Mouse (Mus musculus): ENCODE results near the gene Acad10. TPM values are rescaled to one million over a fixed set of nuclear protein-coding genes. Genes with fewer than 3 reads are reported as not detected.

Gene Acad10
- total RNA-seq, 2 experiments from 2014 or later, result 7.1 to 7.8 TPM

DNA sequence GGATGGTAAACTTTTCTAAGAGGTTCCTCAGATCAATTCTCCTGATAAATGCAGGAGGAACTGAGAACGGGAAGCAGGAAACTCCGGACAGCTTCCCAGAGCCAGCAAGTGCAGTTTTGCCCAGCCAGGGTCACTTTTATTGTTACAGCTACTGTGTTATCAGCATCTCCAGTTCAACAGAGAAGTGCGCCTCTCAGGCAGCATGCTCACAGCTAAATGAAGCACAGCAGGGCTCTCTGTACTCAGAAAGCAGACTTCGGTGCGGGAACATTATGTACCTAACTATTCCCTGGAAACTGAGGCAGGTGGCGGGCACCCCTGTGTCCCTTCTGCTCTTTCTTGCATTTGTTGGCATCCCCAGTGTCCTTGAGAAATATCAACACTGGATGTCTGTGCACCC lies 64.1 kb downstream of the Acad10 start:
- DNase-seq, result no peak

DNA sequence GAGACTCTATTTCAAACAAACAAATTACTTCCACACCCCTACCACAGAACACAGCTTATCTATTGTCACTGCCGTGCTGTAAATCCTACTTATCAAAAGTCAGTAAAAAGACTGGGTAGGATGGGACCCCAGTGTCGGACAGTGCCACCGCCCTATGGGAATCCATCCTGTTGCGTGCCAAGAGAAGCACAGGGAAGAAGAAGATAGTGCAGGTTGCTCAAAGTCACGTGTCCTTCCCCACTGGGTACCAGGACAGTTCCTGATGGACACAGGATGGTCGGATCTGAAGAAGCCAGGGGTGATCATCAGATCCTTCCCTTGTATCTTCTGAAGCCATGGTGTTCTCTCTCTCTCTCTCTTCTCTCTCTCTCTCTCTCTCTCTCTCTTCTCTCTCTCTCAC lies 64.6 kb downstream of the Acad10 start:
- DNase-seq, result no peak

DNA sequence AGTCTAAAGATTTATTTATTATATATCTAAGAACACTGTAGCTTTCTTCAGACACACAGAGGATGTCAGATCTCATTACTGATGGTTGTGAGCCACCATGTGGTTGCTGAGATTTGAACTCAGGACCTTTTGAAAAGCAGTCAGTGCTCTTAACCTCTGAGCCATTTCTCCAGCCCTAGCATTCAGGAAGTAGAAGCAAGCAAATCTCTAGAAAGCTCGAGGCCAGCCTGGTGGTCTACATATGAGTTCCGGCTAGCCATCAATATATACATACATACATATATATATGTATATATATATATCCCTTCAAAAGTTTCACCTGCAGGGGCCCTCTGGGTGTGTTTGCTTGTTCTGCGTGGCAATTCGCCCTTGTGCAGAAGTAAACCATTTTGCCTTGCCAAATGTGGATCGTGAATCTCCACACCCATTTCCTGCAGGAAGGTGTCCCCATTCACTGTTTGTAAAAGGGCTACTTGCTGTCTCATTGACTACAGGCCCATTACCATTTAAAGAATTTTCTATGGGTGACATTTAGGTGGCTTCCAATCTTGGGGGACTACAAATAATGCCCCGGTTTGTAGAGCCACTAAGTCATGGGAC lies 65.5 kb downstream of the Acad10 start:
- no peak for DNase-seq

DNA sequence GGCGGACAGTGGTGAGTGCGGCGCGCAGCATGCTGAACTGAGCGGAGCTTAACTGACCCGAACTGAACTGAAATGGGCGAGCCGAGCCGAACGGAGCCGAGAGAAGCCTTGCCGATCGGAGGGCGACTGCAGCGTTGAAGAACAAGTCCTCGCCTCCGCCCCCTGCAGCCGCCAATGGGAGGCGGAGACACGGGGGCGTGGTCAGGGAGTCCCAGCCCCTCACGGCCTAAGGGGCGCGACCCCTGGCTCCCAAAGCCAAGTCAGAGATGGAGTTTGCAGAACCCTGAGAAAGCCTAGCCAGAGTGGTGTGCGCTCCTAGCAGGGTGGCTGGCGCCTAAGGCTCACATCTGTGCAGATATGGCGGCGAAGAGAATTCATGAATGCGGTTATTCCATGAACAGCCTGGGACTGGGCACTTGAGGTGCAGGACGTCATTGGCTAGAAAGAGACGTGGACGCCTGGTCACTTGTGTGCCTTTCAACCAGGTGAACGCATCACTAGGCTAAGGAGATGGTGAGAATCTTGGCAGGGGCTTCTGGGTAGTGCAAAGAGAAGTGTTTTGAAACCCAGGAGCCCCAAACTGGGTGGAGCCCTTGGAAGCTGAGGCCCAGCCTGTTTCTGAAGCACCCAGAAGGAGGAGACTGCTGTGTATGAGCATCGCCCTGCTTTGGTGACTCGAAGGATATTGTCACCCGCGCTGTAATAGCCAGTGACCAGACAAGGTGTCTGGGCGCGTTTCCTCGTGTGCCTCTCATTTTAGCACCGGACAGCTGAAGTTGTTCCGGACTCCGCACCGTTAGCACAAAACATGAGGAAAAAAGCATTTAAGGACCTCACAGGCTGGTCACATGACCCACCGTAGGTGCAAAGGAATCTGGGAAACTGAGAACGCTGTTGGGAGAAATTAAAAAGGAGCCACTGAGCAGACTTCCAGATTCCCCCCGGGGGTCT lies 66.6 kb downstream of the Acad10 start, which contains the start of gene Aldh2:
TSS of gene Aldh2 (minus strand) at position 374 of the 951 bp plus-strand sequence.
- DNase-seq, result peak; percentile 87

DNA sequence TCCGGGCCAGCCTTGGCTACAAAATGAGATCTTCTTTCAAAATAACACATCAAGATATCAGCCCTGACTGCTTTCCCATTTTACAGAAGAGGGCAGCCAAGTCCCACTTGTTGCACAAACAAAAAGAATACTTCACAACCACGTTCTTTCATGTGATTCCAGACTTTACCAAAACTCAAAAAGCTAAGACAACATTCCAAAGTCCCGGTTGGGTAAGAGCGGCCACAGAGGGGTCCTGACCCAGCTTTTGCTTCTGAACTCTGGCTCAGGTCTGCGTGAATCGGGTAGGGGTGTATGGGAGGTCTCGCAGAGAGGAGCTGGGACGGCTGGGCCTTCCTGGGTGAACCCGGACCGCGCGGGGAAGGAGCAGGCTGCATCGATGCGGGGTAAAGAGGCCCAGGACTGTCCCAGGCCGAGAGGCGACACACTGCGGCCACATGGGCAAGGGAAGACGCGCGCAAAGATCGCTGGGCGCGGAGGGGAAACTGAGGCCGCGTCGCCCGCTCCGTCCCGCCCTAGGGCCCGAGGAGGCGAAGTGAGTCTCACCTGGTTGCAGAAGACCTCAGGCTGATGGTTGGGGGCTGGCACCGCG lies 67.4 kb downstream of the Acad10 start:
- DNase-seq, result peak; percentile 31

DNA sequence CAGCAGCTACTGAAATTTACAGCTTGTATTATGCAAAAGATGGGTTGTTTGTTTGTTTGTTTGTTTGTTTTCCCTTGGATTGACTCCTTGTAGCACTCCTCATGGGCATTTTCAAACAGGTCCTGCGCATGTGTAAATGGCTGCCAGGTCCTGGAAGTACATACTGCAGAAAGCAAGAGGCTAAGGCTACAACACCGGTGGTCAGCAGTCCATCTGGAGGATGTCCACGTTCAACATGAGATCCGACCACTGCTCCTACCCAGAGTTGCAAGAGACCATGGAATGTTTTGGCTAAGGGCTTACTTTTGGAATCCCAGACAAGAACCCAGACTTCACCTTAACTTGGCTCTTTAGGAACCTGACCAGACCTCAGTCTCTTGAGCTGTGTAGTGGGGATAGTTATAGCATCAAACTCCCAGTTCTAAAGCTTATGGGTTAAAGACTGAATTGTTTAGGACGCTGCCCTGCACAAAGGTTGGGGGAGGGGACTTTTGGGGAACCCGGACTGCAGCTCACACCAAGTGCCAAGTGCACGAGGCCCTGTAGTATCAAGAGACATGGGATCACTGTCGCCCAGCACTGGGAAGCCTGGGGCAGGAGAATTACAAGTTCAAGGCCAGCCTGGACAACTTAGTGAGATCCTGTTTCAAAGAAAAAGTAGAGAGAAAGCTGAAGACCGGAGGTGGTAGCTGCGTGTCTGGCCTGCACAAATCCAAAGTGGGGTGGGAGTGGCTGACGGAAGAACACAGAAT lies 68.1 kb downstream of the Acad10 start:
- DNase-seq, result no peak

DNA sequence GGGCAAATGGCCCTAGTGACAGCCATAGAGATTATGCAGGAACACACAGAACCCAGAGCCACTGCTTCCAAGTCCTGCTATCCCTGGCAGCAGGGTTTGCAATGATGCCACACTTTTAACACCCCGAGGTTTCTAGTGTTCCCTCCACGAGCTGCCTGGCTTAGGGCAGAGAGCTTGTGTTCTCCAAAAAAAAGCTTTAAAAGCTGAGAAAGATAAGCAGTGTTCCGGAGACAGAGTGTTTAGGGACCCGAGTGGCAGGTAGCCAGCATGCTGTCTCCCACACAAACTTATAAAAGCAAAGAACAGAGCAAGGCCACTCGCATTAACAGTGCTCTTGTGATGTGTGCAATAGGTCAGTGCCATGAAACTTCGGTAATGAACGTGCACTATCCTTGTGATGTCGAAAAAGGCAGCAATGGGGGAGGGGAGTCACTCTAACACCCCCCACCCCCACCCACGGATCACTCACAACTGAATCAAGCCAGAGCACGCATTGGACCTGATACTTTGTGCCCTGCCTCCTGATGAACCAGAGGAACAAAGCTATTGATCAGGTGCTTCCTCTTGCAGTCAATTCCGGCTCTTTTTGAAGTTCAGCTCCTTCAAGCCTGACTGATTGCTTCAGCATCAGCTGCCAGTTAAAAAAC lies 68.8 kb downstream of the Acad10 start:
- DNase-seq, result peak; percentile 45

DNA sequence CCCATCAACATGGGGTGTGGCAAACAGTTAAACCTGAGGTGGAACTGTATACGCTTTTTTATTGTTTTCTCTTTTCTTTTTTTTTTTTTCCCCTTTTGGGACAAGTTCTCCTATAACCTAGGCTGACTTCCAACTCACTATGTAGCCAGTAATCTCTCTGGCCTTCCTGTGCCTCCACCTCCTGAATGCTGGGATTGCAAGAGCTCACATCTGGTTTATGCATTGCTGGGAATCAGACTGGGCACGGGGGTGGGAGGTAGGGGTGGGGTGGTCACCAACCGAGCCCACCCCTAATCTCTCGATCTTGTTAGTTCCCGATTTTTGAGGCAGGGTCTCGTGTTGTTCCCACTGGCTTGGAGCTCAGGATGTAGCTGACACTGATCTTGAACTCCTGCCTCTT lies 70.4 kb downstream of the Acad10 start:
- no peak for DNase-seq

DNA sequence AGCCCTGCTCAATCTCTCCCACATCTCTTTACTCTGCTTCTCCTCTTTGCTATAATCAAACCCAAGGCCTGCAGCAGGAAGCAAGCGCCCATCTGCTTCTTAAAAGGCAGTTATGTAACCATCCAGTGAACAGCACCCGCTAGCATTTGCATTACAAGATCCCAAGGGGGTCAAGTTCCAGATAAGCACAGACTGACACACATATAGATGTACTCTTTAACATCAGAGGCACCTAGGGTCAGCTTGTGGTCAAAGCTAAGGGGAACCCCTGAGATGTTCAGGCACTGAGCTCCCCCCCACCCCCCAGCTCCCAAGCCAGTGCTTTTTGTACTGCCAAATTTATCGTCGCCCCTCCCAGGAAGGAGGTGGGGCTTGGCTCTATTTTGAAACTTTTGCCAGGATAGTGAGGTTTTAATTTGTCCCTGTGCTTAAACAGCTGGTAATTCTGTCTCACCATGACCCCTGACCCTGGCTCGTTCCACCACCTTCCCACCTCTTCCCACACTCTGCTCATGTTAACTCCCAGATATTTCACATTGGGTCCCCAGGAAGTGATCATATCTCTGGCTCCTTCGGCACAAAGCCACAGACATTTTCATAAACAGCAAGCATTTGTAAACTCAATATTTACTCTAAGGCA lies 73.8 kb downstream of the Acad10 start:
- DNase-seq, result peak; percentile 35

DNA sequence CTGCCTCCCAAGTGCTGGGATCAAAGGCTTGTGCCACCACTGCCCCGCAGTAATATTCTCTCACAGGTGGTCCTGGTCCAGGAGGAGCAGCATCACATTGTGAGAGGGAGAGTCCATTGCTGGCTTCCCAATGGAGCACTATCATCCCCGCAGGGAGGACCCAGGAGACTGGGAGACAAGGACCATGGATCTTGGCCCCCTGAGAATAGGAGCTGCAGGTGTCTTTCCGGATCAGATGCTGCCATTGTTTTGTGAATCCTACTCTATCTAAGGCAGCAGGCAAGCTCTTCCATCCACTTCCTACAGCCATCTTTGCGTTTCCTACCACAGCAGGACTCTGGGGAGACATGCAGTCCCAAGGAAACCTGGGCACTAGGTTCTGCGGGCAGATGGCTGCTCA lies 74.6 kb downstream of the Acad10 start:
- DNase-seq, result no peak

DNA sequence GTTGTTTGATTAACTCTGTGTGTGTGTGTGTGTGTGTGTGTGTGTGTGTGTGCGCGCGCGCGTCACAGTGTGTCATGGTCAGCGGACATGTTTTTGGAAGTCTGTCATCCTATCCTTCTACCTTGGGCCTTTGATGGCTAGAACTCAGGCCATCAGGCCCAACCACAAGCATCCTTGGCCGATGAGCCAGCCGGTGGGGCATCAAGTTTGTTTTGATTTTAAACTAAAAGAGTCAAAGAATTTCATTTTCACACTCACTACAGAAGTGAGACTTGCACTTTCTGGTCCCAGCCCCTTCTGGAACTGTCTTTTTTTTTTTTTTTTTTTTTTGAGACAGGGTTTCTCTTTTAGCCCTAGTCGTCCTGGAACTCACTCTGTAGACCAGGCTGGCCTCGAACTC lies 75.3 kb downstream of the Acad10 start:
- no peak for DNase-seq

DNA sequence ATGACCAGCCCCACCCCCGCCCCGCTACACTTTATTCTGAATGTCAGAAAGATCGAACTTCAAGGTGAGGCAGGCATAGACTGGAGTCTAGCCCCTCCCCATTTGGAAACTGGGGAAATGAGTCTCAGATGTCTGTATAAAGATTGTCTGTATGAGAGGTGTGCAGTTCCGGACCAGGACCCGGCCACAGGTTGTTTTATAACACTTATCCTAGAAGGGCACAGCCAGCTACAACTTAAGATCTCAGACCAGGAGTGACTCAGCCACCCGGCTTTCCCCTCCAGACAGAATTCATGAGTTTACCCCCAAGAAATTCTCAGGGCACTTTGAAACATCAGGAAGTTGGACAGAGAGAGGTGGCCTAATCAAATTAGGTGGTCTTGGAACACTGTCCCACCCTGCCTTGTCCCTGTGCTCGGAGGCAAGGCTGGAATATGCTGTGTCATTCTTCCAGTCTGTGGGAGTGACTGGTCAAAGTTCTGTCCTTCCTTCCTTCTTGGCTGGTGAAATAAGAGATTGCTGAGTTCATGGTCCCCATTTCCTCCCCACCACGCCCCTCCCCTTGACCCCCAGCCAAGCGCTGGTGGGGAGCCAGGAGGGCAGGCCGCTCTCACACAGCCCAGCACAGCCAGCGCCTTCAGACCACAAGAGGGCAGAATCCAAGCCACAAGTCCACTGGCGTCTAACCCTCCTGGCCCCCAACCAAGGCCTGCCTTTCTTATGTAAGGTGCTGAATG lies 76.4 kb downstream of the Acad10 start:
- peak; percentile 94 for DNase-seq

DNA sequence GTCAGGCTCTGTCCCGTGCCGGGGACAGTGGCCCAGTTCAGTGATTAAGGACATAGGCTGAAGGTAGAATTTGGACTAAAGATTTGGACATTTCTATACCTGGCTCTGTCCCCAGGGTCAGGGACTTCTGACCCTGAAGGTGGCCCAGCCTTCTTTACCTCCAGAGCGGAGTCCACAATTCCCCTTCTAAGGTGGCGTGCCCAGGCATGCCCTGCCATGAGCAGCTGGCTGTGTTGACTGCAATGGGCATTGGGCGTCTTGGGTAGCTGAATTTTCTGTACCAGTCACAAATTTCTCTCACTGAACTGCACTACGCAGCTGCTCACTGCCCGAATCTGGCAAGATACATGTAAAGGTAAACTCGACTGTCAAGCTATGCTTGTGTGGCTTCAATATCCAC lies 78.4 kb downstream of the Acad10 start:
- no peak for DNase-seq

DNA sequence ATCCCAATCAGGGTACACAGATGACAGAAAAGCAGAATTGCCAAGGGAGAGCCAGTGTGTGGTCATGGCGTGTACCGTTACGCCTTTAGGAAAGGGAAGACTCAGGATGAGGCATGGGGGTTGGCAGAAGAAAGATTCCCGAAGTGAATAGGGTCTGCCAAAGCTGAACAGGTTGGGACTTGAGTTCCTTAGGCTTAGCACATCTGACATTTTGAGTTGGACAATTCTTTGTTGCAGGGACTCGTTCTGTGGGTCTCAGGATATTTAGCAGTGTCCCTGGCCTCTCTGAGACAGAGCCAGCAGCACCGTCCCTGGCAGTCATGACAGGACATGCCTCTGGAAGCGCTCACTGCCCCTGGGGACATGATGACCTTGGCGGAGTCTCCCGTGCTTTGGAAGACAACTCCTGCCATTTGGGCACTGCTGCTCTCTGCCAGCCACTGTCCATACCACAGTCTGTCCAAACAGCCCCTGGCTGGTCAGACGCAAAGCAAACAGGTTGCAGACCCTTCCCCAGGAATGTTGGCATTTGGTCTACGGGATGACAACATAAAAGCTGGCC lies 83.3 kb downstream of the Acad10 start:
- DNase-seq, result no peak

DNA sequence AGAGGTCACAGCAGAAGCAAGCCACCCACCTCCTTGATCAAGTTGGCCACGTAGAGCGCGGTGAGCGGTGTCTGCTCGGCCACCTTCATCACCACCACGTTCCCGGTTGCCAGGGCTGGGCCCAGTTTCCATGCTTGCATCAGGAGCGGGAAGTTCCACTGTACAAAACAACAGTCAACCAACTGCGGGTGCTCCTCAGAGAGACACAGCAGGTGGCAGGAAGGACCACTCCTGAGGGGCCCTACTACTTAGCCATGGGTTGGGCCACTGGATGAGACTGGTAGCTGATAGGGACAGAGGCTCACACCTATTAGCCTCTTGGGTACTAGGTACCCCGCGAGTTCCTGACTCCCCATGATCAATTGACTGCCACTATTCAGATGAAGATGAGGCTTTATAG lies 84.4 kb downstream of the Acad10 start:
- DNase-seq, result no peak

DNA sequence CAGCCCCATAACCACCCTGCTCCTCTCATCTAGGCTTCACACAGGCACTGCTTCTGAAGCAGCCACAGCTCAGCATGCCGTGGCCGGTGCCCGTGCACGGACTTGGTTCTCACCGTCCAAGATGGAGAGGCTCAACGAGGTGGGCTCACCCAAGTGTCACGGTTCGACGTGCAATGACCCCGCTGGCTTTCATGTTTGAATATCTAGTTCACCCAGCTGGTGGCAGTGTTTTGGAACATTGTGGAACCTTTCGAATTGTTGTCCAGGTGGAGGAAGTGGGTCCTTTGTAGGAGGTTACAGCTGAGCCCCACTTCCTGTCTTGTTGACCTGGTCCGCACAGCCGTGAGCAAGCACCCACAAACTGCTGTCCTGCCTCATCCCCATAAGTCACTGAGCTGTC lies 86.2 kb downstream of the Acad10 start:
- DNase-seq, result no peak
